Mouse (Mus musculus): ENCODE data around the gene Bbs10. TPM values are rescaled to one million over a fixed set of nuclear protein-coding genes. Genes with fewer than 3 reads are reported as not detected.

Gene Bbs10
- 3.8 and 4.4 TPM in 2 replicates for polyA plus RNA-seq (2012; rRNA removed)

GRCm38 (mm10) chr10:111298140-111299098, at the start of gene Bbs10:
TSS of gene Bbs10 (plus strand) at chr10:111298679.
- peak; percentile 88 to 96 for DNase-seq (ENCODE audit: extremely low spot score in 1 of 2, low spot score in 1 of 2)

- no peak for DNase-seq (ENCODE audit: extremely low spot score in 1 of 2, low spot score in 1 of 2)
These were observed 48.3 kb upstream of the Bbs10 start for GRCm38 (mm10) chr10:111250192-111250591.

- no peak for DNase-seq (ENCODE audit: extremely low spot score in 1 of 2, low spot score in 1 of 2)
These were observed 46.8 kb upstream of the Bbs10 start for GRCm38 (mm10) chr10:111251666-111252065.

- peak; percentile 42 to 63 for DNase-seq (ENCODE audit: extremely low spot score in 1 of 2, low spot score in 1 of 2)
These were observed 43.3 kb upstream of the Bbs10 start for GRCm38 (mm10) chr10:111255228-111255627.

GRCm38 (mm10) chr10:111256156-111256555, 42.3 kb upstream of the Bbs10 start:
- DNase-seq (ENCODE audit: extremely low spot score in 1 of 2, low spot score in 1 of 2): no peak

- DNase-seq (ENCODE audit: extremely low spot score in 1 of 2, low spot score in 1 of 2): peak; percentile 46 to 77
These were observed 41.1 kb upstream of the Bbs10 start for GRCm38 (mm10) chr10:111257358-111257757.

GRCm38 (mm10) chr10:111258256-111258655, 40.2 kb upstream of the Bbs10 start:
- no peak for DNase-seq (ENCODE audit: extremely low spot score in 1 of 2, low spot score in 1 of 2)

- DNase-seq (ENCODE audit: extremely low spot score in 1 of 2, low spot score in 1 of 2): no peak
These were observed 26.8 kb upstream of the Bbs10 start for GRCm38 (mm10) chr10:111271687-111272086.

- DNase-seq (ENCODE audit: extremely low spot score in 1 of 2, low spot score in 1 of 2): no peak
These were observed 25.6 kb upstream of the Bbs10 start for GRCm38 (mm10) chr10:111272905-111273304.

- DNase-seq (ENCODE audit: extremely low spot score in 1 of 2, low spot score in 1 of 2): no peak
These were observed 24.9 kb upstream of the Bbs10 start for GRCm38 (mm10) chr10:111273463-111274088.

GRCm38 (mm10) chr10:111275822-111276221, 22.7 kb upstream of the Bbs10 start:
- DNase-seq (ENCODE audit: extremely low spot score in 1 of 2, low spot score in 1 of 2): no peak

- no peak for DNase-seq (ENCODE audit: extremely low spot score in 1 of 2, low spot score in 1 of 2)
These were observed 848 bp upstream of the Bbs10 start for GRCm38 (mm10) chr10:111297631-111298030.

GRCm38 (mm10) chr10:111299591-111299990, 1.1 kb downstream of the Bbs10 start:
- DNase-seq (ENCODE audit: extremely low spot score in 1 of 2, low spot score in 1 of 2): peak in 1 of 2 experiments; percentile 64

- no peak for DNase-seq (ENCODE audit: extremely low spot score in 1 of 2, low spot score in 1 of 2)
These were observed 2.6 kb downstream of the Bbs10 start for GRCm38 (mm10) chr10:111301041-111301440.

- DNase-seq (ENCODE audit: extremely low spot score in 1 of 2, low spot score in 1 of 2): no peak
These were observed 4.0 kb downstream of the Bbs10 start for GRCm38 (mm10) chr10:111302486-111302885.

GRCm38 (mm10) chr10:111308850-111309501, 10.5 kb downstream of the Bbs10 start:
- peak in 1 of 2 experiments; percentile 54 for DNase-seq (ENCODE audit: extremely low spot score in 1 of 2, low spot score in 1 of 2)

GRCm38 (mm10) chr10:111313282-111313681, 14.8 kb downstream of the Bbs10 start:
- no peak for DNase-seq (ENCODE audit: extremely low spot score in 1 of 2, low spot score in 1 of 2)

- peak in 1 of 2 experiments; percentile 74 for DNase-seq (ENCODE audit: extremely low spot score in 1 of 2, low spot score in 1 of 2)
These were observed 16.3 kb downstream of the Bbs10 start for GRCm38 (mm10) chr10:111314636-111315395.

GRCm38 (mm10) chr10:111315940-111316339, 17.5 kb downstream of the Bbs10 start:
- peak in 1 of 2 experiments; percentile 37 for DNase-seq (ENCODE audit: extremely low spot score in 1 of 2, low spot score in 1 of 2)

- DNase-seq (ENCODE audit: extremely low spot score in 1 of 2, low spot score in 1 of 2): peak; percentile 79 to 89
These were observed 19.5 kb downstream of the Bbs10 start for GRCm38 (mm10) chr10:111318021-111318420.

All from frontal cortex, adult 2 months (tissue).